Mouse (Mus musculus) liver, embryonic 12.5 days (tissue): ENCODE measurements around the gene Slc25a13. TPM values are rescaled to one million over a fixed set of nuclear protein-coding genes. Genes with fewer than 3 reads are reported as not detected.
"Not testable (repeated sequence)": the region's sequence is repeated elsewhere in the genome, so short reads cannot be mapped to it uniquely, and the experiment has no call there.

ENCODE experiments used
- ATAC-seq: fragments of 200-750 bp; cut with Nextera tagmentation; 2 replicates; pipeline ENCODE4 v1.8.0; 2017; ENCODE audit warnings: moderate number of reproducible peaks, mild to moderate bottlenecking, moderate library complexity
- H3K27ac ChIP-seq: fragments of 300-500 bp; sonication (generic); 2 replicates; pipeline ENCODE4 v1.5.1; 2016; ENCODE audit warnings: mild to moderate bottlenecking
- H3K27me3 ChIP-seq: fragments of 300-500 bp; sonication (generic); replicated peaks from 2 replicates; pipeline ENCODE4 v1.6.1; 2016; ENCODE audit warnings: mild to moderate bottlenecking, moderate library complexity
- H3K36me3 ChIP-seq: fragments of 300-500 bp; sonication (generic); 2 replicates; pipeline ENCODE4 v1.6.1; 2016; ENCODE audit warnings: mild to moderate bottlenecking, moderate library complexity
- H3K4me1 ChIP-seq: fragments of 300-500 bp; sonication (generic); 2 replicates; pipeline ENCODE4 v1.6.1; 2016
- H3K4me2 ChIP-seq: fragments of 300-500 bp; sonication (generic); 2 replicates; pipeline ENCODE4 v1.6.1; 2016; ENCODE audit warnings: mild to moderate bottlenecking, moderate library complexity
- H3K4me3 ChIP-seq: fragments of 300-500 bp; sonication (generic); 2 replicates; pipeline ENCODE4 v1.5.1; 2016; ENCODE audit warnings: mild to moderate bottlenecking, moderate library complexity
- H3K9ac ChIP-seq: fragments of 300-500 bp; sonication (generic); 2 replicates; pipeline ENCODE4 v1.6.1; 2016; ENCODE audit warnings: mild to moderate bottlenecking, moderate library complexity
- H3K9me3 ChIP-seq: fragments of 300-500 bp; sonication (generic); replicated peaks from 2 replicates; pipeline ENCODE4 v1.6.1; 2016; ENCODE audit warnings: mild to moderate bottlenecking, moderate library complexity
- WGBS: fragments of 180-500 bp; shearing (Covaris S2); methylation state at CpG from one replicate; pipeline ENCODE4 v1.1.7; 2016; ENCODE audit not compliant: insufficient replicate concordance; 5-methylcytosine and 5-hydroxymethylcytosine counted together
- polyA plus RNA-seq: library from polyadenylated mRNA; unstranded; fragments of >200 nt; fragmentation: Nextera tagmentation; extraction: Ambion mirVana; gene quantifications from 2 replicates; pipeline ENCODE4 v1.2.1, GENCODE M21; 2016

Slc25a13 gene
- polyA plus RNA-seq, 1 experiment from 2014 or later: 41.9 TPM

- Histone ChIP-seq H3K4me1 (peaks cover 15% of the 10 kb centered on the region), H3K4me3 (no peak overlapping the region), H3K4me2 (no peak overlapping the region), H3K27me3 (no peaks in the 10 kb centered on the region), H3K9ac (no peak overlapping the region), H3K36me3 (peaks cover 23% of the 10 kb centered on the region), H3K27ac (no peak overlapping the region), H3K9me3 (no peaks in the 10 kb centered on the region)
- 52% methylated on average over 8 of the region's 8 CpGs for WGBS
- ATAC-seq: no peak
Observed at GRCm38 (mm10) chr6:6183601-6184000, 33.4 kb downstream of the Slc25a13 start.

GRCm38 (mm10) chr6:6182191-6182590 is 34.8 kb downstream of the Slc25a13 start:
- Histone ChIP-seq H3K36me3 (peaks cover 24% of the 10 kb centered on the region), H3K27me3 (no peaks in the 10 kb centered on the region), H3K4me1 (peaks cover 15% of the 10 kb centered on the region), H3K9me3 (no peaks in the 10 kb centered on the region), H3K27ac (no peak overlapping the region), H3K9ac (no peak overlapping the region), H3K4me2 (no peak overlapping the region), H3K4me3 (no peak overlapping the region)
- no peak for ATAC-seq
- WGBS: 86% methylated on average over 7 of the region's 7 CpGs

- H3K36me3 ChIP-seq: peaks cover 22% of the 10 kb centered on the region
- not testable (repeated sequence) for ATAC-seq, H3K4me2 ChIP-seq, H3K4me3 ChIP-seq, H3K4me1 ChIP-seq, H3K27me3 ChIP-seq, H3K27ac ChIP-seq, H3K9ac ChIP-seq, H3K9me3 ChIP-seq
- 79% methylated on average over 15 of the region's 15 CpGs for WGBS
Observed at GRCm38 (mm10) chr6:6178341-6178740, 38.6 kb downstream of the Slc25a13 start.

GRCm38 (mm10) chr6:6175350-6175971 is 41.5 kb downstream of the Slc25a13 start:
- no peak overlapping the region for H3K4me2 ChIP-seq
- peaks cover 22% of the 10 kb centered on the region for H3K36me3 ChIP-seq
- H3K27me3 ChIP-seq: no peaks in the 10 kb centered on the region
- no peak overlapping the region for H3K27ac ChIP-seq
- H3K4me1 ChIP-seq: 0 out of 2 replicates have a peak, but pooled peaks cover 3% of the 10 kb centered on the region
- H3K9me3 ChIP-seq: no peaks in the 10 kb centered on the region
- ATAC-seq: no peak
- H3K9ac ChIP-seq: no peak overlapping the region
- H3K4me3 ChIP-seq: no peak overlapping the region
- WGBS: 69% methylated on average over 5 of the region's 5 CpGs

GRCm38 (mm10) chr6:6173935-6174561 is 42.9 kb downstream of the Slc25a13 start:
- no peak overlapping the region for H3K4me3 ChIP-seq
- no peak for ATAC-seq
- WGBS: 63% methylated on average over 9 of the region's 9 CpGs

GRCm38 (mm10) chr6:6173166-6173934 is 43.6 kb downstream of the Slc25a13 start:
- Histone ChIP-seq H3K4me3 (no peak overlapping the region), H3K4me2 (no peak overlapping the region), H3K9ac (no peak overlapping the region), H3K4me1 (0 out of 2 replicates have a peak, but pooled peaks cover 3% of the 10 kb centered on the region), H3K36me3 (peaks cover 3% of the 10 kb centered on the region), H3K9me3 (no peaks in the 10 kb centered on the region), H3K27ac (no peak overlapping the region), H3K27me3 (no peaks in the 10 kb centered on the region)
- 71% methylated on average over 15 of the region's 15 CpGs for WGBS
- no peak for ATAC-seq

More at GRCm38 (mm10) chr6:6173935-6174561, 42.9 kb downstream of the Slc25a13 start:
- Histone ChIP-seq H3K4me2 (no peak overlapping the region), H3K27me3 (no peaks in the 10 kb centered on the region), H3K4me1 (0 out of 2 replicates have a peak, but pooled peaks cover 3% of the 10 kb centered on the region), H3K9me3 (no peaks in the 10 kb centered on the region), H3K36me3 (peaks cover 10% of the 10 kb centered on the region), H3K27ac (no peak overlapping the region), H3K9ac (no peak overlapping the region)

GRCm38 (mm10) chr6:6168566-6169134 is 48.3 kb downstream of the Slc25a13 start:
- no peaks in the 10 kb centered on the region for H3K4me1 ChIP-seq
- 0 out of 2 replicates have a peak, but pooled peaks cover 5% of the 10 kb centered on the region for H3K36me3 ChIP-seq
- H3K9ac ChIP-seq: no peak overlapping the region
- no peak for ATAC-seq
- H3K4me3 ChIP-seq: no peak overlapping the region
- H3K27me3 ChIP-seq: no peaks in the 10 kb centered on the region
- no peak overlapping the region for H3K4me2 ChIP-seq
- WGBS: 77% methylated on average over 11 of the region's 11 CpGs
- H3K27ac ChIP-seq: no peak overlapping the region
- no peaks in the 10 kb centered on the region for H3K9me3 ChIP-seq

GRCm38 (mm10) chr6:6167339-6168126 is 49.4 kb downstream of the Slc25a13 start:
- Histone ChIP-seq H3K36me3 (0 out of 2 replicates have a peak, but pooled peaks cover 5% of the 10 kb centered on the region), H3K27ac (no peak overlapping the region), H3K27me3 (no peaks in the 10 kb centered on the region), H3K9me3 (no peaks in the 10 kb centered on the region), H3K4me1 (no peaks in the 10 kb centered on the region), H3K4me3 (no peak overlapping the region), H3K9ac (no peak overlapping the region), H3K4me2 (no peak overlapping the region)
- 76% methylated on average over 10 of the region's 10 CpGs for WGBS
- ATAC-seq: no peak

- 82% methylated on average over 7 of the region's 7 CpGs for WGBS
- H3K27ac ChIP-seq: no peak overlapping the region
Observed at GRCm38 (mm10) chr6:6162993-6163623, 53.9 kb downstream of the Slc25a13 start.

GRCm38 (mm10) chr6:6162146-6162545 is 54.8 kb downstream of the Slc25a13 start:
- Histone ChIP-seq H3K27ac (no peak overlapping the region), H3K4me2 (no peak overlapping the region), H3K27me3 (no peaks in the 10 kb centered on the region), H3K4me3 (no peak overlapping the region), H3K36me3 (0 out of 2 replicates have a peak, but pooled peaks cover 5% of the 10 kb centered on the region), H3K9ac (no peak overlapping the region), H3K4me1 (no peaks in the 10 kb centered on the region), H3K9me3 (no peaks in the 10 kb centered on the region)
- no peak for ATAC-seq
- 76% methylated on average over 6 of the region's 6 CpGs for WGBS

More at GRCm38 (mm10) chr6:6162993-6163623, 53.9 kb downstream of the Slc25a13 start:
- Histone ChIP-seq H3K36me3 (0 out of 2 replicates have a peak, but pooled peaks cover 5% of the 10 kb centered on the region), H3K9ac (no peak overlapping the region), H3K9me3 (no peaks in the 10 kb centered on the region), H3K4me1 (no peaks in the 10 kb centered on the region), H3K4me3 (no peak overlapping the region), H3K4me2 (no peak overlapping the region), H3K27me3 (no peaks in the 10 kb centered on the region)
- ATAC-seq: no peak
